Mouse (Mus musculus) C2C12 (cell line): ENCODE results near the gene Cst7.

Source experiments
- CTCF ChIP-seq: IDR thresholded peaks from one replicate; pipeline ENCODE4 v1.5.1; 2011; ENCODE audit not compliant: control insufficient read depth, insufficient read depth, insufficient read length
- FOSL1 ChIP-seq: IDR thresholded peaks from one replicate; pipeline ENCODE4 v1.8.0; 2011; ENCODE audit warnings: mild to moderate bottlenecking, low read length; ENCODE audit not compliant: poor library complexity, insufficient read depth, severe bottlenecking
- MAX ChIP-seq: IDR thresholded peaks from one replicate; pipeline ENCODE4 v1.6.1; 2011; ENCODE audit warnings: mild to moderate bottlenecking, control low read depth
- MYOD1 ChIP-seq: IDR thresholded peaks from one replicate; pipeline ENCODE4 v1.6.1; 2011; ENCODE audit warnings: low read depth; ENCODE audit not compliant: control insufficient read depth, insufficient read length
- MYOG ChIP-seq: IDR thresholded peaks from one replicate; pipeline ENCODE4 v1.6.1; 2011; ENCODE audit not compliant: control insufficient read depth, insufficient read length; ENCODE audit errors: extremely low read depth
- USF1 ChIP-seq: IDR thresholded peaks from one replicate; pipeline ENCODE4 v1.6.1; 2011; ENCODE audit warnings: low read depth, mild to moderate bottlenecking, control low read depth, moderate library complexity

DNA sequence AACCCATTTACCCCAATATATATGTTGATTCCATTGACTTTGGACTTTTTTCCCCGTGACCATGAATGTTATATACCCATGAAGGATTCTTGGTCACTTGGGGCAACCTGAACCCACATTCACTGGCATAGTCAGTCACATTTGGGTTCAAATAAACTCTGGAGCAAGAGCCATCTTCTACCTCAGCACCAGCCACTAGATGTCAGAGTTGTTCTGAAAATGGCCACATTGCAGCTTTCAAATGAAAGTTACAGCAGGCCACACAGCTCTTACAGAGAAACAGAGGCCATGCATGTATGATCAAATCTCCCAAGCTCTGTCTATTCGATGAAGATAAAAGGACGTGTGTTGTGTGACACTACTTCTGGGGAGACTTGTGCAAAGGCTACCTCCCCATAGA, 11.6 kb upstream of the Cst7 start:
- no peak for TF ChIP-seq CTCF
- no peak for TF ChIP-seq MYOG
- no peak for TF ChIP-seq MAX
- TF ChIP-seq USF1, result no peak
- no peak for TF ChIP-seq MYOD1
- TF ChIP-seq FOSL1, result no peak
